Mouse (Mus musculus) bone marrow, adult 2 months (tissue): Measurements from ENCODE around the gene Cela1.

ENCODE experiments used
- CTCF ChIP-seq: fragments of 200-500 bp; IDR thresholded peaks from 2 replicates; pipeline ENCODE4 v1.5.1; 2011; ENCODE audit warnings: low read length, control low read depth; ENCODE audit not compliant: control insufficient read depth, insufficient read depth
- POLR2A ChIP-seq: fragments of 200-500 bp; IDR thresholded peaks from 2 replicates; pipeline ENCODE4 v1.6.1; 2011; ENCODE audit warnings: low read depth, mild to moderate bottlenecking, control low read depth, low read length, borderline replicate concordance; ENCODE audit not compliant: control insufficient read depth

DNA sequence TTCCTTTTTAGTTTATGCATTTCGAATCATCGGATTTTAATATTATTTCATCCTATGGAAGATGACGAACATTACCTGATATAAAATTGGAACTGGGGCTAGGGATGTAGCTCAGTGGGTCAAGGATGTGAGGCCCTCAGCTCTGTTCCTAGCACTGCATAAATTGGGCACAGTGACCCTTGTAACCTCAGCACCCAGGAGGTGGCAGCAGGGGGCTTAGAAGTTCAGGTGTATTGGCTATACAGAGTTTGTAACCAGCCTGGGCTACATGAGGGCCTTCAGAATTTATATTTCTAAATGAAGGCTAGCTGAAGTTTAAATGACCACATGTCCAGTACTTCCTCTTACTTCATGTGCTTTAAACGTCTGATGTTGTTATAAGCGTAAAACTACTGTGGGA lies 33.7 kb upstream of the Cela1 start:
- TF ChIP-seq CTCF (peak; percentile 12; the same call in 1 of the 2 replicates), POLR2A (no peak)
